Mouse (Mus musculus) CD4-positive, CD25-positive, alpha-beta regulatory T cell, adult 2 months (primary cell): ENCODE data around the gene Gm17087.

Experiments
- DNase-seq: peaks from one replicate; pipeline ENCODE4 v3.0.0-alpha.2; 2012; ENCODE audit warnings: low read depth, low spot score

Gm17087 gene

GRCm38 (mm10) chr17:8546366-8546765 lies 20.4 kb downstream of the Gm17087 start:
- DNase-seq = no peak

- DNase-seq = no peak
Measured at GRCm38 (mm10) chr17:8541974-8542538, 24.7 kb downstream of the Gm17087 start.

GRCm38 (mm10) chr17:8538102-8538501 lies 28.6 kb downstream of the Gm17087 start:
- peak; percentile 54 for DNase-seq

- DNase-seq = no peak
Measured at GRCm38 (mm10) chr17:8536522-8536921, 30.2 kb downstream of the Gm17087 start.

GRCm38 (mm10) chr17:8533828-8534227 lies 32.9 kb downstream of the Gm17087 start:
- peak; percentile 35 for DNase-seq

GRCm38 (mm10) chr17:8532609-8533008 lies 34.1 kb downstream of the Gm17087 start:
- no peak for DNase-seq

GRCm38 (mm10) chr17:8528641-8529040 lies 38.1 kb downstream of the Gm17087 start:
- no peak for DNase-seq

- DNase-seq = no peak
Measured at GRCm38 (mm10) chr17:8526815-8527261, 39.9 kb downstream of the Gm17087 start.

- DNase-seq = no peak
Measured at GRCm38 (mm10) chr17:8525971-8526740, 40.6 kb downstream of the Gm17087 start.

- no peak for DNase-seq
Measured at GRCm38 (mm10) chr17:8525225-8525721, 41.5 kb downstream of the Gm17087 start, which contains the start of gene Pde10a. Gene Pde10a, plus strand, starts transcription at chr17:8525372.

- peak; percentile 34 for DNase-seq
Measured at GRCm38 (mm10) chr17:8524387-8525165, 42.2 kb downstream of the Gm17087 start.

- DNase-seq = no peak
Measured at GRCm38 (mm10) chr17:8523986-8524385, 42.8 kb downstream of the Gm17087 start.

GRCm38 (mm10) chr17:8516006-8516405 lies 50.7 kb downstream of the Gm17087 start:
- no peak for DNase-seq
